Mouse (Mus musculus) MEL (cell line): ENCODE results near the gene Prpf19.

Source experiments
- CHD2 ChIP-seq: IDR thresholded peaks from 2 replicates; pipeline ENCODE4 v1.6.1; 2011; ENCODE audit warnings: low read length, improper control_type of control experiment
- CTCF ChIP-seq, 3 experiments: IDR thresholded peaks in 2 of 3; conservative IDR thresholded peaks in 1 of 3; 2 replicates each; pipeline ENCODE4 v1.5.1; 2011 to 2012; ENCODE audit warnings: low read length in 3 of 3, low read depth in 2 of 3, mild to moderate bottlenecking in 2 of 3, improper control_type of control experiment in 1 of 3, inconsistent platforms in 1 of 3, mixed read lengths in 1 of 3, moderate library complexity in 1 of 3; ENCODE audit not compliant: control insufficient read depth in 1 of 3, insufficient read depth in 1 of 3, poor library complexity in 1 of 3, severe bottlenecking in 1 of 3
- JUND ChIP-seq: IDR thresholded peaks from 2 replicates; pipeline ENCODE4 v1.6.1; 2011; ENCODE audit warnings: low read depth, mild to moderate bottlenecking, improper control_type of control experiment, low read length
- MAZ ChIP-seq: IDR thresholded peaks from 2 replicates; pipeline ENCODE4 v1.6.1; 2012; ENCODE audit warnings: low read depth, mild to moderate bottlenecking, inconsistent platforms, low read length, improper control_type of control experiment
- MYC ChIP-seq: IDR thresholded peaks from 2 replicates; pipeline ENCODE4 v1.6.1; 2011; ENCODE audit warnings: low read depth, mild to moderate bottlenecking, low read length, improper control_type of control experiment, moderate library complexity
- NELFE ChIP-seq: IDR thresholded peaks from 2 replicates; pipeline ENCODE4 v1.6.1; 2011; ENCODE audit warnings: low read depth, low read length, improper control_type of control experiment
- POLR2A ChIP-seq, 2 experiments: IDR thresholded peaks; 2 replicates each; pipeline ENCODE4 v1.6.1; 2011 to 2012; ENCODE audit warnings: low read length in 2 of 2, mild to moderate bottlenecking in 2 of 2, control low read depth in 1 of 2, improper control_type of control experiment in 1 of 2, low read depth in 1 of 2, moderate library complexity in 1 of 2; ENCODE audit not compliant: control insufficient read depth in 1 of 2, insufficient read depth in 1 of 2, poor library complexity in 1 of 2
- RCOR1 ChIP-seq: IDR thresholded peaks from 2 replicates; pipeline ENCODE4 v1.6.1; 2012; ENCODE audit warnings: low read depth, mild to moderate bottlenecking, inconsistent platforms, low read length, improper control_type of control experiment
- UBTF ChIP-seq: IDR thresholded peaks from 2 replicates; pipeline ENCODE4 v1.6.1; 2012; ENCODE audit warnings: low read depth, mild to moderate bottlenecking, inconsistent platforms, low read length, improper control_type of control experiment, moderate library complexity, borderline replicate concordance; ENCODE audit not compliant: insufficient read depth
- ZNF384 ChIP-seq: IDR thresholded peaks from 2 replicates; pipeline ENCODE4 v1.6.1; 2012; ENCODE audit warnings: low read depth, mild to moderate bottlenecking, inconsistent platforms, low read length, improper control_type of control experiment

- TF ChIP-seq CHD2 (no peak), MAZ (no peak), ZNF384 (no peak), CTCF (IDR thresholded peaks at IDR 0.05 in 2 of 3, conservative IDR thresholded peaks at IDR 0.05 in 1 of 3; ENCODE audit: control insufficient read depth in 1 of 3, insufficient read depth in 1 of 3, low read depth in 2 of 3, low read length in 3 of 3, poor library complexity in 1 of 3, severe bottlenecking in 1 of 3) (no peak), POLR2A (IDR thresholded peaks at IDR 0.05; ENCODE audit: control insufficient read depth in 1 of 2, insufficient read depth in 1 of 2, low read depth in 1 of 2, low read length in 2 of 2, poor library complexity in 1 of 2) (no peak), NELFE (no peak), UBTF (no peak), JUND (no peak), MYC (no peak), RCOR1 (no peak)
These were observed 51.5 kb downstream of the Prpf19 start for GRCm38 (mm10) chr19:10946506-10946905.
